Mouse (Mus musculus) G1E (cell line): Measurements from ENCODE around the gene Dnajc25. TPM values are rescaled to one million over a fixed set of nuclear protein-coding genes. Genes with fewer than 3 reads are reported as not detected.

ENCODE experiments used
- ATAC-seq: 2 replicates; pipeline ENCODE4 v1.8.0; 2016; ENCODE audit warnings: mild to moderate bottlenecking; ENCODE audit not compliant: insufficient number of reproducible peaks, poor library complexity, low FRiP score, severe bottlenecking; ENCODE audit errors: extremely low read depth
- DNase-seq: peaks from one replicate; pipeline ENCODE4 v3.0.0; 2012; ENCODE audit warnings: low spot score
- H3K27me3 ChIP-seq: 2 replicates; pipeline ENCODE4 v1.6.1; 2012; ENCODE audit warnings: mild to moderate bottlenecking, low read length, inconsistent platforms; ENCODE audit not compliant: insufficient read depth
- H3K36me3 ChIP-seq: replicated peaks from 2 replicates; pipeline ENCODE3; 2012; ENCODE audit warnings: mild to moderate bottlenecking, inconsistent platforms
- H3K4me1 ChIP-seq: 2 replicates; pipeline ENCODE4 v1.6.1; 2012; ENCODE audit warnings: low read depth, low read length, inconsistent platforms, mixed read lengths; ENCODE audit not compliant: insufficient read depth
- H3K4me3 ChIP-seq: 2 replicates; pipeline ENCODE4 v1.5.1; 2012; ENCODE audit warnings: low read depth, mild to moderate bottlenecking, inconsistent platforms, low read length, moderate library complexity, mixed read lengths
- H3K9me3 ChIP-seq: replicated peaks from 2 replicates; pipeline ENCODE4 v1.6.1; 2012; ENCODE audit warnings: inconsistent platforms
- CTCF ChIP-seq: IDR thresholded peaks from 2 replicates; pipeline ENCODE4 v1.5.1; 2012; ENCODE audit warnings: low read depth, low read length, inconsistent platforms, mixed read lengths
- GATA1 ChIP-seq: IDR thresholded peaks from 2 replicates; pipeline ENCODE4 v1.6.1; 2012; ENCODE audit warnings: borderline replicate concordance, low read length, inconsistent platforms, mixed read lengths
- GATA2 ChIP-seq: IDR thresholded peaks from 2 replicates; pipeline ENCODE4 v1.6.1; 2012; ENCODE audit warnings: low read depth, low read length, inconsistent platforms, borderline replicate concordance
- POLR2AphosphoS5 ChIP-seq: IDR thresholded peaks from 2 replicates; pipeline ENCODE4 v1.6.1; 2012; ENCODE audit warnings: low read depth, low read length, inconsistent platforms; ENCODE audit not compliant: insufficient replicate concordance
- TAL1 ChIP-seq: conservative IDR thresholded peaks from 2 replicates; pipeline ENCODE4 v1.6.1; 2012; ENCODE audit warnings: low read depth, low read length, inconsistent platforms, mixed read lengths
- polyA plus RNA-seq: library from polyadenylated mRNA; stranded (reverse); fragments of >175 nt; gene quantifications from 2 replicates; pipeline ENCODE4 v1.2.3, GENCODE M21; 2012
- total RNA-seq, 2 experiments: library from RNA; stranded (forward) in 1 of 2; stranded (reverse) in 1 of 2; fragments of 200-1000 nt in 1 of 2; fragments of >200 nt in 1 of 2; fragmentation: Nextera tagmentation in 1 of 2; gene quantifications; 2 replicates each; pipeline ENCODE4 v1.2.3; 2014 to 2017

The Dnajc25 gene
- total and polyA plus RNA-seq, 3 experiments = 3.5 to 7.8 (median 6.4) TPM

DNA sequence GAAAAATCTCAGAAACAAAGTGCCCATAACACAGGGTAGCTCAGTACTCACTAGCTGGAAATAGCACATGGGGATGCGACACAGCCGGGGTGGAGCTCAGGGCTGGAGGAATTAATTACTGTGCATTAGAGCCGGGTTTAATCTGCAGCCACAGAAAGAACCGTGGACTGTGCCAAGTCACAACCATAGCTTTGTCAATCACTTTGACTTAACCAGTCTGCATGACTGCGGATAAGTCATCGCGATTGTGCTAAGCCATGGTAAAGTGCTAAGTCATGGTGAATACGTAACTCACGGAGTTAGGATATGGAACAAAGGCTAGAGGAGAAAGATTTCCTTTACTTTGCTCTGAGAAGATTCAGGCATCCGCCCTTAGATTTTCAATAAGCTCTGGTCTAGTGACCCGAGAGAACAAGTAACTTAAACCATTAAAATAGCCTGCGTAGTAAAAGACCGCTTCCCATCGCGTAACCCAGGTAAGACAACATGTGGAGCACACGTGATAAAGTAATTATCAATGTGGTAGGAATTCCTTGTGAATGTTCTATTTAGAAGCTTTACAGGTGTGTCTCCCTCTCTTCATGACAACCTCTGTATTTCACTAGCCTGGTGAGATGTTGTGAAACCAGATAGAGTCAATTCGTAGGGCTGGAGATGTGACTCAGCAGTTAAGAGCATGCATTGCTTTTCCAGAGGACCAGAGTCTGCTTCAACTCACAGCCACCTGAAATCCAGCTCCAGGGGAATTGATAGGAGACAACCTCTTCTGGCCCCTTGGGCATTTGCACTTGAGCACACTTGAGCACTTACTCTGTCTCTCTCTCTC is 4.0 kb upstream of the Dnajc25 start:
- Histone ChIP-seq H3K9me3 (no peaks in the 10 kb centered on the region), H3K4me1 (peaks cover 57% of the 10 kb centered on the region), H3K4me3 (no peak overlapping the region), H3K27me3 (peaks cover 40% of the 10 kb centered on the region), H3K36me3 (no peaks in the 10 kb centered on the region)
- TF ChIP-seq CTCF (no peak), GATA2 (no peak), POLR2AphosphoS5 (no peak), GATA1 (no peak), TAL1 (no peak)
- DNase-seq (no peak), ATAC-seq (peak; percentile 43; the same call in 1 of the 2 replicates)

DNA sequence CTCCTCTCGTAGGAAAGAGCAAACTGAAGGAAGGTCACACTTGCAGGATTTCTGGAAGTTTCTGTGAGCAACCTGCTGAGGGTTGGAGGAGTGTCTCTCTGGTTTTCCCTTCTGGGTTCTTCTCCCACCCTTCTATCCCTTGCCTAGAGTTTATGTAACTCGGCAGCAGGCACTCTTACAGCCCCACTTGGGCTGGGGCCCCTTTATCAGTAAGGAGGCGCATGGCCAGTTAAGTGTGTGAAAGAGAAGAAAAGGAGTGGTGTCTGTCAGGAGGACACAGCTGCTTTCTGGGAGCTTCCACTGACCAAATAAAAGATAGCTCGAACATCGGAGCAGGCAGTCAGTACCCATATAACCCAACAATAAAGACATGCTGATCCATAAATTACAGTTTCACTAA is 2.7 kb upstream of the Dnajc25 start:
- DNase-seq (no peak), ATAC-seq (no peak)
- TF ChIP-seq POLR2AphosphoS5 (no peak), GATA2 (no peak)
- Histone ChIP-seq H3K9me3 (no peaks in the 10 kb centered on the region), H3K27me3 (peaks cover 40% of the 10 kb centered on the region), H3K4me1 (peaks cover 45% of the 10 kb centered on the region), H3K36me3 (no peaks in the 10 kb centered on the region), H3K4me3 (no peak overlapping the region)

DNA sequence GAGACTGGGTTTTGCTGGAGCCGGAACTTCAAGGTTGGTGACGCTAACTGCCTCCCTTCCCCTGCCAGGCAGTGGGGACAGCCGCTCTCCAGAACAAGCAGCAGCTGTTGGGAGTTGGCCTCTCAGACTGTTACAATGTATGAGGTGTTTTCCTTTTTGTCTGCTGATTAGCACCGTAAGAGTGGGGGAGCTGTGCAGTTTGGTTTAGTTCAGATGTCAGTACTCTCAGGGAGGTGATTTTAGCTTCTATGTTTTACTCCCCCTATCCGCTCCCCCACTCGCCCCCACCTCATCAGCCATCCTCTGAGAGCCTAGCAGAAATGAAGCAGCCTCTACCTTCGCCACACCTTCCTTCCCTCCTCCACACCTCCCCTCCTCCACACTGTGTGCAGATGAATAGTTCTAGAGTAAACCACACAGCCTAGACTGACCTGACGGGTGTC is 410 bp downstream of the Dnajc25 start:
- Histone ChIP-seq H3K36me3 (no peaks in the 10 kb centered on the region), H3K4me3 (no peak overlapping the region), H3K9me3 (no peaks in the 10 kb centered on the region), H3K4me1 (peaks cover 38% of the 10 kb centered on the region), H3K27me3 (peaks cover 40% of the 10 kb centered on the region)
- ATAC-seq (no peak), DNase-seq (no peak)
- TF ChIP-seq POLR2AphosphoS5 (no peak), GATA2 (no peak), CTCF (no peak), GATA1 (no peak), TAL1 (no peak)

DNA sequence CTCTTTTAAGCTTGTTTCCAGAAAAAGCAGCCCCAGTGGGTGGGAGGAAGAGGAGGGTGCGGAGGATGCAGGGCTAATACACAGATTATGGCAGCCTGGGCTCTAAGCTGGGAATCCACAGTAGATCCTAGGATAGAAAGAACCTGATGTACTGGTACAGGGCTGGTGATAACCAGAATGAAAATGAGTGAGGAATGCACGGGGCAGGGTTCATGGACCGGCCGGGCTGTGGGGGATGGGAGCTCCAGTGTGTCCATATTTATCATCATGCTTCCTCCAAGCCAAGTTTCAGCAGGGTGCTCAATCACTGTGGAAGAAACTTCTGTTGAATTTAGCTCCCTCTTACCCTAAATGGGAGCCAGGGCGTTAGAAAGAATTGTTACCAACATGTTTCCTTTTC is 2.2 kb downstream of the Dnajc25 start:
- peaks cover 32% of the 10 kb centered on the region for H3K27me3 ChIP-seq
- H3K4me1 ChIP-seq = peaks cover 25% of the 10 kb centered on the region
- H3K9me3 ChIP-seq = no peaks in the 10 kb centered on the region
- no peaks in the 10 kb centered on the region for H3K36me3 ChIP-seq
- no peak overlapping the region for H3K4me3 ChIP-seq
- no peak for ATAC-seq
- DNase-seq = no peak
- TF ChIP-seq TAL1 (no peak), GATA2 (no peak), CTCF (no peak), GATA1 (no peak), POLR2AphosphoS5 (no peak)

DNA sequence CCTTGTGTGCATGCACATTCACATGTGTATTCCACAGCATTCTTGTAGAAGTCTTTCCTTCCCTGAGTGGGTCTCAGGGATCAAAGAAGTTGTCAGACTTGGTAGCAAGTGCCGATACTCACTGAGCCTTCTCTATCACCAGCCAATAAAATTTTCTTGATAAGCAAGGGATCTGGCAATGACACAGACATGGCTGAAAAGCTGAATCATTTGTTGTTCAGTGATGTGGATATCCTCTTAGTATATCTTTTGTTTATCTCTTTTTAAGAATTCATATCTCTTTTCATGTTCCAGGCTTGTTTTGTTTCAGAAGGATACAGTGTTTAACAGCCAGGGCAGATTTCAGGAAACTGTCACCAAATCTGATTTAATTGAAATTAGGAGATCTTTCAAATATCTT is 3.8 kb downstream of the Dnajc25 start:
- no peak overlapping the region for H3K4me3 ChIP-seq
- ATAC-seq (no peak), DNase-seq (no peak)
- no peaks in the 10 kb centered on the region for H3K9me3 ChIP-seq
- peaks cover 24% of the 10 kb centered on the region for H3K4me1 ChIP-seq
- H3K36me3 ChIP-seq = no peaks in the 10 kb centered on the region
- H3K27me3 ChIP-seq = peaks cover 19% of the 10 kb centered on the region
- no peak for TF ChIP-seq GATA2
- no peak for TF ChIP-seq GATA1
- no peak for TF ChIP-seq CTCF
- TF ChIP-seq POLR2AphosphoS5 = no peak
- TF ChIP-seq TAL1 = no peak

DNA sequence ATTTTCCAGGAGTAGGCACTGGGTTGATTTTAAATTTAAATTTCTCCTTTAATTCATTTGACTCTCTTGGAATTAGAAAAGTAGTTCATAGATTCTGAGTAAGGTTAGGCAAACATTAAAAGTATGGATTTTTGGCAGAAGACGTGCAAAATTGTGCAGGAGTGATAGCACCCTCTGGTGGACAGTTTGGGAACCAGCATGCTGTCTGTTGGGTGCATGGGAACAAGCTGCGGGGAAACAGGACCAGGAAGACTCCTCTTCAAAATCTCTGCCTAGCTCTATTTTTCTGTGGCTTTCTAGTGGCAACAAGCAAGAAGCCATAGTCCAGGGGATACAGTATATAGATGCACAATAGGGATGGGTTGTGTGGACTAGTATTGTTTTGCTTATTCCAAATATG is 4.8 kb downstream of the Dnajc25 start:
- Histone ChIP-seq H3K27me3 (peaks cover 11% of the 10 kb centered on the region), H3K4me3 (no peak overlapping the region), H3K9me3 (no peaks in the 10 kb centered on the region), H3K4me1 (peaks cover 33% of the 10 kb centered on the region), H3K36me3 (peaks cover 2% of the 10 kb centered on the region)
- TF ChIP-seq GATA2 = no peak
- TF ChIP-seq POLR2AphosphoS5 = no peak
- TF ChIP-seq CTCF = peak; percentile 89
- no peak for ATAC-seq
- peak; percentile 10 for DNase-seq
